Mouse (Mus musculus) myocyte (in vitro differentiated cells): Measurements from ENCODE around the gene Ints6l.

Source experiments
- CEBPB ChIP-seq: IDR thresholded peaks from 2 replicates; pipeline ENCODE4 v1.6.1; 2011; ENCODE audit warnings: mild to moderate bottlenecking, moderate library complexity; ENCODE audit not compliant: poor library complexity, insufficient read depth, severe bottlenecking
- USF1 ChIP-seq: IDR thresholded peaks from one replicate; pipeline ENCODE4 v1.6.1; 2011; ENCODE audit warnings: low read depth, mild to moderate bottlenecking, control low read depth, moderate library complexity

- TF ChIP-seq USF1, result no peak
- TF ChIP-seq CEBPB, result no peak
Measured at GRCm38 (mm10) chrX:56416277-56416676, 38.4 kb upstream of the Ints6l start.
